Mouse (Mus musculus): ENCODE results near the gene Gucy2e.
A peak's percentile ranks its signal among the peaks of the same experiment; 100 is the strongest.

The Gucy2e gene

GRCm38 (mm10) chr11:69235285-69236060 is 1.4 kb downstream of the Gucy2e start:
- peak; percentile 75 to 81 for DNase-seq

- no peak for DNase-seq
These were observed 3.7 kb downstream of the Gucy2e start for GRCm38 (mm10) chr11:69233141-69233540.

GRCm38 (mm10) chr11:69230420-69230819 is 6.4 kb downstream of the Gucy2e start:
- no peak for DNase-seq

GRCm38 (mm10) chr11:69225715-69226114 is 11.1 kb downstream of the Gucy2e start:
- no peak for DNase-seq

GRCm38 (mm10) chr11:69223101-69223500 is 13.7 kb downstream of the Gucy2e start:
- no peak for DNase-seq

- no peak for DNase-seq
These were observed 15.8 kb downstream of the Gucy2e start for GRCm38 (mm10) chr11:69221070-69221469.

GRCm38 (mm10) chr11:69218661-69219060 is 18.2 kb downstream of the Gucy2e start:
- no peak for DNase-seq

- DNase-seq, result no peak
These were observed 19.4 kb downstream of the Gucy2e start for GRCm38 (mm10) chr11:69217411-69217810.

GRCm38 (mm10) chr11:69211431-69211830 is 25.4 kb downstream of the Gucy2e start:
- no peak for DNase-seq

GRCm38 (mm10) chr11:69202469-69203230 is 34.2 kb downstream of the Gucy2e start:
- DNase-seq, result no peak

GRCm38 (mm10) chr11:69200231-69200630 is 36.6 kb downstream of the Gucy2e start:
- no peak for DNase-seq

- DNase-seq, result no peak
These were observed 37.6 kb downstream of the Gucy2e start for GRCm38 (mm10) chr11:69199251-69199650.

- no peak for DNase-seq
These were observed 39.1 kb downstream of the Gucy2e start, which contains the start of gene Alox8 for GRCm38 (mm10) chr11:69197743-69198142. Gene Alox8 (minus strand): TSS chr11:69197843.

- no peak for DNase-seq
These were observed 39.6 kb downstream of the Gucy2e start for GRCm38 (mm10) chr11:69197194-69197593.

GRCm38 (mm10) chr11:69196766-69197165 is 40.1 kb downstream of the Gucy2e start:
- DNase-seq, result no peak

GRCm38 (mm10) chr11:69192840-69193239 is 44.0 kb downstream of the Gucy2e start:
- DNase-seq, result no peak

GRCm38 (mm10) chr11:69185936-69186335 is 50.9 kb downstream of the Gucy2e start:
- no peak for DNase-seq

GRCm38 (mm10) chr11:69185031-69185430 is 51.8 kb downstream of the Gucy2e start:
- no peak for DNase-seq

- no peak for DNase-seq
These were observed 56.7 kb downstream of the Gucy2e start for GRCm38 (mm10) chr11:69180120-69180519.

- no peak for DNase-seq
These were observed 57.3 kb downstream of the Gucy2e start for GRCm38 (mm10) chr11:69179512-69179911.

GRCm38 (mm10) chr11:69178525-69178924 is 58.3 kb downstream of the Gucy2e start:
- no peak for DNase-seq

- no peak for DNase-seq
These were observed 62.1 kb downstream of the Gucy2e start for GRCm38 (mm10) chr11:69174722-69175121.

- DNase-seq, result no peak
These were observed 64.2 kb downstream of the Gucy2e start for GRCm38 (mm10) chr11:69172606-69173005.

GRCm38 (mm10) chr11:69171626-69172025 is 65.2 kb downstream of the Gucy2e start:
- DNase-seq, result peak; percentile 57 to 62

Data from lung, adult 18-20 months (tissue).